Mouse (Mus musculus): ENCODE measurements around the gene Hist1h4h. TPM values are rescaled to one million over a fixed set of nuclear protein-coding genes. Genes with fewer than 3 reads are reported as not detected.
"Not testable (repeated sequence)": the region's sequence is repeated elsewhere in the genome, so short reads cannot be mapped to it uniquely, and the experiment has no call there.

The Hist1h4h gene
- polyA plus RNA-seq, 1 experiment from 2014 or later: 3.3 TPM

GRCm38 (mm10) chr13:23555839-23556416 is 25.1 kb downstream of the Hist1h4h start:
- Histone ChIP-seq H3K27ac (peak overlapping the region; percentile 88), H3K36me3 (replicated peaks; ENCODE audit: control insufficient read depth, insufficient read depth) (no peaks in the 10 kb centered on the region), H3K4me1 (replicated peaks; ENCODE audit: control insufficient read depth, insufficient read depth, low read length) (peaks cover 20% of the 10 kb centered on the region), H3K27me3 (ENCODE audit: control insufficient read depth, insufficient read depth, low read length) (no peaks in the 10 kb centered on the region), H3K9ac (peak overlapping the region; percentile 68), H3K9me3 (ENCODE audit: control insufficient read depth, low read length) (no peaks in the 10 kb centered on the region), H3K4me3 (replicated peaks; ENCODE audit: low read length) (peak overlapping the region; percentile 46), H3K4me2 (replicated peaks) (peak overlapping the region; percentile 83)
- peak; percentile 85 for ATAC-seq (ENCODE audit: low FRiP score)
- WGBS: under 1% methylated on average over 18 of the region's 18 CpGs
- DNase-seq (ENCODE audit: low spot score): peak; percentile 94

GRCm38 (mm10) chr13:23556906-23557305 is 26.1 kb downstream of the Hist1h4h start:
- H3K27ac ChIP-seq: no peak overlapping the region
- H3K4me1 ChIP-seq (replicated peaks; ENCODE audit: control insufficient read depth, insufficient read depth, low read length): peaks cover 16% of the 10 kb centered on the region
- H3K9me3 ChIP-seq (ENCODE audit: control insufficient read depth, low read length): no peaks in the 10 kb centered on the region
- WGBS: 81% methylated on average over 3 of the region's 3 CpGs
- ATAC-seq (ENCODE audit: low FRiP score) (no peak), DNase-seq (ENCODE audit: low spot score) (no peak)
- H3K4me3 ChIP-seq (replicated peaks; ENCODE audit: low read length): no peak overlapping the region
- H3K9ac ChIP-seq: no peak overlapping the region
- H3K4me2 ChIP-seq (replicated peaks): peak overlapping the region; percentile 83
- H3K27me3 ChIP-seq (ENCODE audit: control insufficient read depth, insufficient read depth, low read length): no peaks in the 10 kb centered on the region
- H3K36me3 ChIP-seq (replicated peaks; ENCODE audit: control insufficient read depth, insufficient read depth): no peaks in the 10 kb centered on the region

DNA sequence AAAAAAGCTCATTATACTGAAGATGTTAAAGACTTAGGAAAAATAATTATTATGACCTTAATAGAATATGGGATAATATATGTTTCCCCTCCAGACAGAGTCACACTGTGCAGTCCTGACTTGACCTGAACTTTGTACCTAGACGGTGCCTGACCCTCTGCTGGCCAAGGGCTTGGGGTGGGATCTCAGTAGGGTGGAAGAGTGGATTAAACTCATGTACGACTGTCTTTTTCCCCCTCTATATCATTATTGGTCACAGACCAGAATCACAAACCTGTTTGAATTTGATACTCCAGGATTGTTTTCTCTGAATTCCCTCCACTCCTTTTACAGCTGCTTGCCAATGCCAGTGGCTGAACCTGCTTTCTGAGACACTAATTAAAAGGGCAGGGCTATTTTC is 29.8 kb downstream of the Hist1h4h start:
- H3K9me3 ChIP-seq (ENCODE audit: control insufficient read depth, low read length); H3K36me3 ChIP-seq (replicated peaks; ENCODE audit: control insufficient read depth, insufficient read depth); H3K27me3 ChIP-seq (ENCODE audit: control insufficient read depth, insufficient read depth, low read length); H3K4me3 ChIP-seq (replicated peaks; ENCODE audit: low read length); ATAC-seq (ENCODE audit: low FRiP score); H3K27ac ChIP-seq; H3K4me1 ChIP-seq (replicated peaks; ENCODE audit: control insufficient read depth, insufficient read depth, low read length); H3K9ac ChIP-seq; DNase-seq (ENCODE audit: low spot score): not testable (repeated sequence)
- 13% methylated on average over 2 of the region's 2 CpGs for WGBS
- H3K4me2 ChIP-seq (replicated peaks): peak overlapping the region; percentile 29; the same call in 1 of the 2 replicates

GRCm38 (mm10) chr13:23561531-23561882 is 30.7 kb downstream of the Hist1h4h start:
- H3K4me1 ChIP-seq (replicated peaks; ENCODE audit: control insufficient read depth, insufficient read depth, low read length); DNase-seq (ENCODE audit: low spot score); H3K9me3 ChIP-seq (ENCODE audit: control insufficient read depth, low read length); ATAC-seq (ENCODE audit: low FRiP score); H3K36me3 ChIP-seq (replicated peaks; ENCODE audit: control insufficient read depth, insufficient read depth); H3K27me3 ChIP-seq (ENCODE audit: control insufficient read depth, insufficient read depth, low read length): not testable (repeated sequence)
- 0% methylated on average over 2 of the region's 5 CpGs for WGBS
- Histone ChIP-seq H3K4me2 (replicated peaks) (peak overlapping the region; percentile 67), H3K27ac (peak overlapping the region; percentile 96), H3K9ac (peak overlapping the region; percentile 62; the same call in 1 of the 2 replicates), H3K4me3 (replicated peaks; ENCODE audit: low read length) (peak overlapping the region; percentile 34)

DNA sequence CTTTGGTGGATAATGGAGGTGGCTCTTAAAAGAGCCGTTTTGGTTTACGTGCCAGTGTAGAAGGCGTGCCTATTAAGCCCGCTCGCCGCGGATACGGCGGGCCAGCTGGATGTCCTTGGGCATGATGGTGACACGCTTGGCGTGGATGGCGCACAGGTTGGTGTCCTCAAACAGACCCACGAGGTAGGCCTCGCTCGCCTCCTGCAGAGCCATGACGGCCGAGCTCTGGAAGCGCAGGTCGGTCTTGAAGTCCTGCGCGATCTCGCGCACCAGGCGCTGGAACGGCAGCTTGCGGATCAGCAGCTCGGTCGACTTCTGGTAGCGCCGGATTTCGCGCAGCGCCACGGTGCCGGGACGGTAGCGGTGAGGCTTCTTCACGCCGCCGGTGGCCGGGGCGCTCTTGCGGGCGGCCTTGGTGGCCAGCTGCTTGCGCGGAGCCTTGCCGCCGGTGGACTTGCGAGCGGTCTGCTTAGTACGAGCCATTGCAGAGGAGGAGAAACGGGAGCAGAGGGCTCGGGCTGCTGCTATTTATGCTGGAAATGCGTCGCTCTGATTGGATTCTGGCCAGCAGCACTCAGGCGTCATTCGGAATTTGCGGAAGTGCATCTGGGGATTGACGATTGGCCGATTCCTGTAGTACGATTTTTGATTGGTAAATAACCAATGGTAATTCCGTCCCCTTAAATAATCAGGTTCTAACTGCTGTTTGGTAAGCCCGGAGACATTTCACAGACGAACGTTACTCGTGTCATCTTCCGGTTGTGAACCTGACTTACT is 31.2 kb downstream of the Hist1h4h start, which contains the start of gene Hist1h3e:
Gene Hist1h3e (minus strand): TSS at position 487 of the 777 bp plus-strand sequence.
- Histone ChIP-seq H3K4me3 (replicated peaks; ENCODE audit: low read length) (peak within 1 kb of the TSS; percentile 34), H3K4me2 (replicated peaks) (peak within 1 kb of the TSS; percentile 67), H3K27ac (peak within 1 kb of the TSS; percentile 96), H3K9ac (peak within 1 kb of the TSS; percentile 62)
- DNase-seq (ENCODE audit: low spot score) (peak; percentile 98), ATAC-seq (ENCODE audit: low FRiP score) (peak; percentile 96)
- H3K27me3 ChIP-seq (ENCODE audit: control insufficient read depth, insufficient read depth, low read length); H3K4me1 ChIP-seq (replicated peaks; ENCODE audit: control insufficient read depth, insufficient read depth, low read length); H3K9me3 ChIP-seq (ENCODE audit: control insufficient read depth, low read length); H3K36me3 ChIP-seq (replicated peaks; ENCODE audit: control insufficient read depth, insufficient read depth): not testable (repeated sequence)
- WGBS: under 1% methylated on average over 46 of the region's 67 CpGs

GRCm38 (mm10) chr13:23562699-23563462 is 32.0 kb downstream of the Hist1h4h start:
- H3K9me3 ChIP-seq (ENCODE audit: control insufficient read depth, low read length): no peaks in the 10 kb centered on the region
- peak overlapping the region; percentile 34 for H3K4me3 ChIP-seq (replicated peaks; ENCODE audit: low read length)
- H3K4me2 ChIP-seq (replicated peaks): peak overlapping the region; percentile 67
- H3K9ac ChIP-seq: peak overlapping the region; percentile 62
- peak overlapping the region; percentile 96 for H3K27ac ChIP-seq
- peak; percentile 83 for DNase-seq (ENCODE audit: low spot score)
- no peaks in the 10 kb centered on the region for H3K36me3 ChIP-seq (replicated peaks; ENCODE audit: control insufficient read depth, insufficient read depth)
- H3K4me1 ChIP-seq (replicated peaks; ENCODE audit: control insufficient read depth, insufficient read depth, low read length): no peaks in the 10 kb centered on the region
- ATAC-seq (ENCODE audit: low FRiP score): peak; percentile 63
- no peaks in the 10 kb centered on the region for H3K27me3 ChIP-seq (ENCODE audit: control insufficient read depth, insufficient read depth, low read length)
- 3% methylated on average over 18 of the region's 18 CpGs for WGBS

GRCm38 (mm10) chr13:23564482-23564881 is 33.6 kb downstream of the Hist1h4h start:
- Histone ChIP-seq H3K4me3 (replicated peaks; ENCODE audit: low read length) (no peak overlapping the region), H3K36me3 (replicated peaks; ENCODE audit: control insufficient read depth, insufficient read depth) (no peaks in the 10 kb centered on the region), H3K4me1 (replicated peaks; ENCODE audit: control insufficient read depth, insufficient read depth, low read length) (no peaks in the 10 kb centered on the region), H3K27ac (peak overlapping the region; percentile 96; the same call in 1 of the 2 replicates), H3K9ac (no peak overlapping the region), H3K9me3 (ENCODE audit: control insufficient read depth, low read length) (no peaks in the 10 kb centered on the region), H3K27me3 (ENCODE audit: control insufficient read depth, insufficient read depth, low read length) (no peaks in the 10 kb centered on the region), H3K4me2 (replicated peaks) (no peak overlapping the region)
- 86% methylated on average over 2 of the region's 2 CpGs for WGBS
- ATAC-seq (ENCODE audit: low FRiP score): no peak
- no peak for DNase-seq (ENCODE audit: low spot score)

DNA sequence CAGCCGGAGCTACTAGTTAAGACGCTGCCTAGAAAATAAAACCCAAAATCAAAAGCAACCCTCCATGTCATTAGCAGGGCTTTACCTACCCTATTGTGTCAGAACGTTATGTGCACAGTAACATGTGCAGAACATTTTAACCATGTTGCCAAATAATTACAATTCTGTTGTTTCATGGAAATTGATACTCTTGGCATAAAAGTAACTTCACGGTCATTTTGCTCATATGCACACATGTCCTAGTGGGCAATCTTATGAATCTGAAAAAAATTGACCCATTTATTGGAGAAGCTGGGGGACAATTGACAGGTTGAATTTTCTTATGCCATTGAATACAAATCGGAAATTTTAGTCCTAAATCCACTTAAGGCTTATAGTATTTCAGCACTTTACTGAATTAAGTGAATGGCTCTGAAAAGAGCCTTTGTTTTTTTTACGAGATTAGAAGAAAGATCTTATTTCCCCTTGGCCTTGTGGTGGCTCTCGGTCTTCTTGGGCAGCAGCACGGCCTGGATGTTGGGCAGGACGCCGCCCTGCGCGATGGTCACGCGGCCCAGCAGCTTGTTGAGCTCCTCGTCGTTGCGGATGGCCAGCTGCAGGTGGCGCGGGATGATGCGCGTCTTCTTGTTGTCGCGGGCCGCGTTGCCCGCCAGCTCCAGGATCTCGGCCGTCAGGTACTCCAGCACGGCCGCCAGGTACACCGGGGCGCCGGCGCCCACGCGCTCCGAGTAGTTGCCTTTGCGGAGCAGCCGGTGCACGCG is 39.6 kb downstream of the Hist1h4h start:
- not testable (repeated sequence) for H3K36me3 ChIP-seq (replicated peaks; ENCODE audit: control insufficient read depth, insufficient read depth); DNase-seq (ENCODE audit: low spot score); ATAC-seq (ENCODE audit: low FRiP score); H3K9me3 ChIP-seq (ENCODE audit: control insufficient read depth, low read length); H3K27me3 ChIP-seq (ENCODE audit: control insufficient read depth, insufficient read depth, low read length)
- WGBS: 2% methylated on average over 22 of the region's 41 CpGs
- peak overlapping the region; percentile 32 for H3K4me3 ChIP-seq (replicated peaks; ENCODE audit: low read length)
- peaks cover 25% of the 10 kb centered on the region for H3K4me1 ChIP-seq (replicated peaks; ENCODE audit: control insufficient read depth, insufficient read depth, low read length)
- H3K9ac ChIP-seq: peak overlapping the region; percentile 56
- peak overlapping the region; percentile 67 for H3K4me2 ChIP-seq (replicated peaks)
- peak overlapping the region; percentile 85 for H3K27ac ChIP-seq
